Mouse (Mus musculus) CH12.LX (cell line): ENCODE results near the gene Actn4.

ENCODE experiments used
- CHD2 ChIP-seq: IDR thresholded peaks from 2 replicates; pipeline ENCODE4 v1.6.1; 2011; ENCODE audit warnings: low read length, improper control_type of control experiment
- CTCF ChIP-seq, 2 experiments: IDR thresholded peaks in 1 of 2; conservative IDR thresholded peaks in 1 of 2; 2 replicates each; pipeline ENCODE4 v1.5.1; 2011 to 2012; ENCODE audit warnings: low read depth in 2 of 2, low read length in 2 of 2, improper control_type of control experiment in 1 of 2, inconsistent platforms in 1 of 2, mild to moderate bottlenecking in 1 of 2, moderate library complexity in 1 of 2
- GABPA ChIP-seq: IDR thresholded peaks from 2 replicates; pipeline ENCODE4 v1.6.1; 2012; ENCODE audit warnings: low read depth, low read length, improper control_type of control experiment, inconsistent platforms; ENCODE audit not compliant: insufficient replicate concordance
- KAT2A ChIP-seq: IDR thresholded peaks from 2 replicates; pipeline ENCODE4 v1.6.1; 2012; ENCODE audit warnings: low read length, improper control_type of control experiment, inconsistent platforms; ENCODE audit not compliant: insufficient replicate concordance
- NELFE ChIP-seq: IDR thresholded peaks from 2 replicates; pipeline ENCODE4 v1.6.1; 2011; ENCODE audit warnings: low read depth, low read length, improper control_type of control experiment
- POLR2A ChIP-seq: IDR thresholded peaks from 2 replicates; pipeline ENCODE4 v1.6.1; 2011; ENCODE audit warnings: low read depth, mild to moderate bottlenecking, improper control_type of control experiment, low read length
- POLR2AphosphoS2 ChIP-seq: IDR thresholded peaks from 2 replicates; pipeline ENCODE4 v1.6.1; 2011; ENCODE audit warnings: low read depth, low read length, improper control_type of control experiment
- RAD21 ChIP-seq: IDR thresholded peaks from 2 replicates; pipeline ENCODE4 v1.6.1; 2011; ENCODE audit warnings: low read depth, mild to moderate bottlenecking, low read length, improper control_type of control experiment, moderate library complexity
- TCF12 ChIP-seq: IDR thresholded peaks from 2 replicates; pipeline ENCODE4 v1.6.1; 2014; ENCODE audit warnings: low read depth, mild to moderate bottlenecking, inconsistent platforms, low read length, improper control_type of control experiment

- peak; percentile 71; the same call in 1 of the 2 replicates for TF ChIP-seq KAT2A
- TF ChIP-seq POLR2AphosphoS2 = peak; percentile 57; the same call in 1 of the 2 replicates
- TF ChIP-seq RAD21 = no peak
- peak; percentile 98 for TF ChIP-seq POLR2A
- peak; percentile 94 for TF ChIP-seq TCF12
- no peak for TF ChIP-seq CHD2
- TF ChIP-seq NELFE = peak; percentile 99
- TF ChIP-seq GABPA = no peak
- no peak for TF ChIP-seq CTCF (conservative IDR thresholded peaks at IDR 0.05 in 1 of 2, IDR thresholded peaks at IDR 0.05 in 1 of 2; ENCODE audit: low read depth in 2 of 2, low read length in 2 of 2)
Measured at GRCm38 (mm10) chr7:28961927-28962670, at the start of gene Actn4.
